Mouse (Mus musculus) T-helper 1 cell (primary cell): ENCODE measurements around the gene Gm13199.

Source experiments
- in situ Hi-C: fragments of 300-600 bp; cut with MboI, MseI; formaldehyde crosslinking; loops from one replicate; pipeline ENCODE4 v1.15.1; 2025; ENCODE audit warnings: high pct_unique_total_duplicates

The Gm13199 gene

DNA sequence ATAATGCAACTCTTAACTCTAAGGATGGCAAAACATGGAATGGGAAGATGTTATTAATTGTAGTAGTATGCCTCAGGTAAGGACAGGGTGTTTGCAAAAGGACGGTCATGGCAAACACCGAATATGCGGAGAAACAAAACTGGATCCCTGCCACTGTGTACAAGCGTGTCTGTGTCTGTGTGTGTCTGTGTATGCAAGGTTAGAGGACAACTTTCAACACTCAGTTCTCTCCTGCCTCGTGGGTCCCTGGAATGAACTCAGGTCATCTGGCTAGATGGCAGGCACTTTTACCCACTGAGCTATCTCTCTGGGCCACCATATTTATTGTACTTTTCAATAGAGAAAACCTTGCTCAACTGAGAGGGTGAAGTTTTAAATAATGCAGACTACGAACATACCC, 40.3 kb downstream of the Gm13199 start:
- in situ Hi-C loops, result loop anchor here (25.0 kb wide), 1 partner anchor 735 kb away; no protein-coding TSS in a partner anchor

DNA sequence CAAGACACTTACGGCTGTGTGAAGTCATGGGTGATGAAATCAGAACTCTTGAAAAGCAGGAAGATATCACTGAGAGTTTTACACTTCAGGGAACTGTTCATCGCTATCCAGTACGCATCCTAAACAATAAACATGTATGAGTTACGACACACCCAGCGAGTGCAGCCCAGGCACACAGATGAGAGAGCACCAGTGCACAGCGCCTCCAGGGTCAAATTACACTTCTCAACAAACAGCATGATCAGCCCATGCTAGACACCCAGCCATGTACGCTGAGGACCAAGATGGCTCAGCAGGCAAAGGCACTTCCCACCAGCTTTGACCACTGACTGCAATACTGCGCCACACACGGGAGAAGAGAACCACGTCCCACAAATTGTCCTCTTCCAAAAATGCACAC, 41.5 kb downstream of the Gm13199 start:
- in situ Hi-C loops, result loop anchor here (25.0 kb wide), 1 partner anchor 734 kb away; no protein-coding TSS in a partner anchor
